Mouse (Mus musculus) erythroblast, embryonic 14.5 days (primary cell): ENCODE measurements around the gene Il1r1. TPM values are rescaled to one million over a fixed set of nuclear protein-coding genes. Genes with fewer than 3 reads are reported as not detected.

ENCODE experiments used
- H3K27me3 ChIP-seq: 2 replicates; pipeline ENCODE4 v1.6.1; 2012; ENCODE audit warnings: inconsistent platforms; ENCODE audit not compliant: control insufficient read depth
- H3K36me3 ChIP-seq: 2 replicates; pipeline ENCODE4 v1.6.1; 2012; ENCODE audit warnings: mild to moderate bottlenecking, inconsistent platforms; ENCODE audit not compliant: control insufficient read depth
- H3K4me1 ChIP-seq: 2 replicates; pipeline ENCODE4 v1.6.1; 2012; ENCODE audit warnings: inconsistent platforms; ENCODE audit not compliant: control insufficient read depth
- H3K4me3 ChIP-seq: replicated peaks from 2 replicates; pipeline ENCODE3; 2012; ENCODE audit warnings: moderate library complexity, mild to moderate bottlenecking, inconsistent platforms
- H3K9me3 ChIP-seq: 2 replicates; pipeline ENCODE4 v1.6.1; 2012; ENCODE audit warnings: low read length, inconsistent platforms, mixed read lengths; ENCODE audit not compliant: control insufficient read depth
- GATA1 ChIP-seq: IDR thresholded peaks from 2 replicates; pipeline ENCODE4 v1.6.1; 2012; ENCODE audit warnings: low read length, inconsistent platforms, mixed read lengths
- TAL1 ChIP-seq: IDR thresholded peaks from 3 replicates; pipeline ENCODE4 v1.6.1; 2012; ENCODE audit warnings: low read length, inconsistent platforms, mixed read lengths
- polyA plus RNA-seq: library from polyadenylated mRNA; stranded (reverse); fragments of >175 nt; gene quantifications from 2 replicates; pipeline ENCODE4 v1.2.3, GENCODE M21; 2012

Il1r1 gene
- polyA plus RNA-seq, 1 experiment: 0.01 TPM

- no peaks in the 10 kb centered on the region for H3K36me3 ChIP-seq
- no peaks in the 10 kb centered on the region for H3K4me1 ChIP-seq
- TF ChIP-seq TAL1: no peak
- TF ChIP-seq GATA1: no peak
- no peaks in the 10 kb centered on the region for H3K9me3 ChIP-seq
- H3K4me3 ChIP-seq: no peak overlapping the region
- no peaks in the 10 kb centered on the region for H3K27me3 ChIP-seq
These were observed 34.0 kb upstream of the Il1r1 start for GRCm38 (mm10) chr1:40190837-40191236.

DNA sequence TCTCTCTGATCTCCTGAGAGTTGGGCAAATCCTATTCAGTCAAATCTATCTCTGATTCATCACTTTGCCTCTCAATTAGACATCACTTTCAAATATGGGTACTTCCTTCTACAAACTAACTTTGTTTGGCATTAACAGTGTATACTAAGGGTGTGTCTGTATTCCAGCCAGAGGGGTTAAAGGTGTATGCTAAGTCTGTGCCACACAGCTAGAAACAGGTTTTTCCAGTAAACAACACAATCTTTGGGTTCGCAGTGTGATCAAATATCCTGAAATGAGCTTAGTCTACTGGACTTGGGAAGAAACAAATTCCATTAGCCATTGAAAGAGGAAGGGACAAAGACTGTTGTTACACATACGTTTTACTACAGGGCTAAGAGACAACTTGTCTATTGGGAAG is 30.6 kb upstream of the Il1r1 start:
- Histone ChIP-seq H3K4me1 (no peaks in the 10 kb centered on the region), H3K4me3 (no peak overlapping the region)
- TF ChIP-seq GATA1 (no peak), TAL1 (no peak)

GRCm38 (mm10) chr1:40213337-40214159 is 11.3 kb upstream of the Il1r1 start:
- H3K4me1 ChIP-seq: peaks cover 4% of the 10 kb centered on the region
- no peak for TF ChIP-seq TAL1
- no peaks in the 10 kb centered on the region; the same call in 1 of the 2 replicates for H3K9me3 ChIP-seq
- H3K4me3 ChIP-seq: no peak overlapping the region
- H3K27me3 ChIP-seq: no peaks in the 10 kb centered on the region
- no peaks in the 10 kb centered on the region for H3K36me3 ChIP-seq

More for the DNA sequence above, 30.6 kb upstream of the Il1r1 start:
- Histone ChIP-seq H3K27me3 (no peaks in the 10 kb centered on the region), H3K36me3 (no peaks in the 10 kb centered on the region), H3K9me3 (no peaks in the 10 kb centered on the region)

DNA sequence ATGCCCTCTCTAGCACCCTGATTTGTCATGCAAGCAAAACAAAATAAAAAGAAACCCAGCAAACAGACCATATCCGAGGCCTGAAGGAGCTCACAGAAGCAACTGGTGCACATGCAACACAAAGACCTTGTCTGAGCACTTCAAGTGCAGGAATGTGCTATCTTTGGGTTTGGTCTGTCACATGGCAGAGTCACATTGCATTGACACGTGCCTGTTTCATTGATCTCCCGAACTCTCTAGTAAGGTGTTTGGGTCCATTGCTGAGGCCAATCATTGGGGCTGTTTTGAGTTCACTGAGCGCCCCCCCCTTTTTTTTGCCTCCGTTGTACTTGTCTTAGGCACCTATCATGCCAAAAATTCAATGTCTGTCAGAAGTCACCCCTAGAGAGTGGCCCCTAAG is 7.4 kb upstream of the Il1r1 start:
- Histone ChIP-seq H3K4me1 (peaks cover 4% of the 10 kb centered on the region), H3K9me3 (no peaks in the 10 kb centered on the region; the same call in 1 of the 2 replicates), H3K27me3 (no peaks in the 10 kb centered on the region; the same call in none of the 2 replicates), H3K4me3 (no peak overlapping the region), H3K36me3 (no peaks in the 10 kb centered on the region)
- TF ChIP-seq TAL1: no peak
- no peak for TF ChIP-seq GATA1

DNA sequence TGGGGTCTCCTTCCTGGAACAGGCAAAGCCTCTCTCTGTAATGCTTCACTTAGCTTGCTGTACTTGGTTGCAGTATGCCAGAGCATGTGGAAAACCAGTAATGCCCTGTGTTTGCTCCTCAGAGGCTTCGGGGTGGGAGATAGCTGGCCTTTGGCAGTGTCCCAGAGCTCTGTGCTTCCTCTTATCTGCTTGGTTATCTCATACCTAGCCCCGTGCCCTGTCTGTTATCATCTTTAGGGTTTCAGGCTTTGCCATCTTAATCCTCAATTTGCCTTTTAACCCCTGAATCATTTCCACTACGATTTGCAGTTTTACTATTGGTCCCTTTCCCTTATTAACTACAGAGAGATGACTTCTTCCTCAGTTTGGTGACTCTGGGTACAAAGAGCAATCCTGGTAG is 6.3 kb upstream of the Il1r1 start:
- Histone ChIP-seq H3K27me3 (peaks cover 6% of the 10 kb centered on the region), H3K4me3 (no peak overlapping the region), H3K9me3 (no peaks in the 10 kb centered on the region; the same call in 1 of the 2 replicates), H3K36me3 (no peaks in the 10 kb centered on the region), H3K4me1 (peaks cover 4% of the 10 kb centered on the region)
- TF ChIP-seq GATA1 (no peak), TAL1 (no peak)

GRCm38 (mm10) chr1:40220549-40220948 is 4.3 kb upstream of the Il1r1 start:
- no peak for TF ChIP-seq TAL1

GRCm38 (mm10) chr1:40221864-40222263 is 3.0 kb upstream of the Il1r1 start:
- TF ChIP-seq TAL1 (no peak), GATA1 (no peak)
- Histone ChIP-seq H3K27me3 (peaks cover 6% of the 10 kb centered on the region), H3K4me3 (no peak overlapping the region)

More at GRCm38 (mm10) chr1:40220549-40220948, 4.3 kb upstream of the Il1r1 start:
- Histone ChIP-seq H3K4me3 (no peak overlapping the region), H3K27me3 (peaks cover 6% of the 10 kb centered on the region), H3K4me1 (peaks cover 2% of the 10 kb centered on the region; the same call in 1 of the 2 replicates), H3K9me3 (no peaks in the 10 kb centered on the region; the same call in 1 of the 2 replicates), H3K36me3 (no peaks in the 10 kb centered on the region)

DNA sequence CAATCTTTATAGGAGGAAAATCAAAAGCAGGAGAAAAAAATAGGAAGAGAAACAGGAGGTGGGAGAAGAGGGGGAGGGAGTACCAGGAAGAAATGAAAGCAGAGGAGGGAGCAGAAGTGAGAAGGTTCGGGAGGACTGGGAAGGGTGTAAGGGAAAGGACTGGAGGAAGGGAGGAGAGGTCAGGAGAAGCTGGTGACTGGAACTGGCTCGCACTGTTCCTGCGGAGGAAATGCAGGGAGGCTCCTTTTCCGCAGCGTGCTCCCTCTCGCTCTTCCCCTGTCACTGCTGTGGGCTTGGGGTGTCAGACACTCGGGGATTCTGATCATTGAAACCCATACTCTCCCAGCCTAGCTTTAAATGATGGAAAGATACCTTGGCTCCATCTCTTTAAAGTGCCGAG is 2.2 kb upstream of the Il1r1 start:
- Histone ChIP-seq H3K4me3 (no peak overlapping the region), H3K4me1 (peaks cover 2% of the 10 kb centered on the region; the same call in 1 of the 2 replicates), H3K9me3 (no peaks in the 10 kb centered on the region), H3K27me3 (peaks cover 6% of the 10 kb centered on the region), H3K36me3 (no peaks in the 10 kb centered on the region)
- no peak for TF ChIP-seq TAL1
- TF ChIP-seq GATA1: no peak

More at GRCm38 (mm10) chr1:40221864-40222263, 3.0 kb upstream of the Il1r1 start:
- Histone ChIP-seq H3K9me3 (no peaks in the 10 kb centered on the region), H3K36me3 (no peaks in the 10 kb centered on the region), H3K4me1 (peaks cover 2% of the 10 kb centered on the region; the same call in 1 of the 2 replicates)

GRCm38 (mm10) chr1:40223591-40223990 is 1.3 kb upstream of the Il1r1 start:
- Histone ChIP-seq H3K4me3 (no peak overlapping the region), H3K9me3 (no peaks in the 10 kb centered on the region), H3K27me3 (peaks cover 6% of the 10 kb centered on the region), H3K4me1 (peaks cover 8% of the 10 kb centered on the region), H3K36me3 (no peaks in the 10 kb centered on the region)
- no peak for TF ChIP-seq TAL1
- no peak for TF ChIP-seq GATA1
